Mouse (Mus musculus) erythroid progenitor cell, adult 5-6 weeks (primary cell): ENCODE results near the gene C730034F03Rik. TPM values are rescaled to one million over a fixed set of nuclear protein-coding genes. Genes with fewer than 3 reads are reported as not detected.
"Not testable (repeated sequence)": the region's sequence is repeated elsewhere in the genome, so short reads cannot be mapped to it uniquely, and the experiment has no call there.

Experiments
- ATAC-seq: replicated peaks from 2 replicates; pipeline ENCODE4 v1.8.0; 2016; ENCODE audit warnings: moderate number of reproducible peaks, mild to moderate bottlenecking, moderate TSS enrichment, inconsistent platforms; ENCODE audit not compliant: poor library complexity, low FRiP score, severe bottlenecking
- total RNA-seq, 2 experiments: library from RNA; stranded (forward) in 1 of 2; stranded (reverse) in 1 of 2; fragments of 150-400 nt in 1 of 2; fragments of 186-747, 209-891 nt in 1 of 2; gene quantifications; 2 replicates each; pipeline versions ENCODE4 v1.2.3 to v1.2.4; 2015 to 2017; ENCODE audit warnings: low replicate concordance in 2 of 2

The C730034F03Rik gene
- total RNA-seq, 2 experiments from 2014 or later: 2.5 TPM; not detected in 1

DNA sequence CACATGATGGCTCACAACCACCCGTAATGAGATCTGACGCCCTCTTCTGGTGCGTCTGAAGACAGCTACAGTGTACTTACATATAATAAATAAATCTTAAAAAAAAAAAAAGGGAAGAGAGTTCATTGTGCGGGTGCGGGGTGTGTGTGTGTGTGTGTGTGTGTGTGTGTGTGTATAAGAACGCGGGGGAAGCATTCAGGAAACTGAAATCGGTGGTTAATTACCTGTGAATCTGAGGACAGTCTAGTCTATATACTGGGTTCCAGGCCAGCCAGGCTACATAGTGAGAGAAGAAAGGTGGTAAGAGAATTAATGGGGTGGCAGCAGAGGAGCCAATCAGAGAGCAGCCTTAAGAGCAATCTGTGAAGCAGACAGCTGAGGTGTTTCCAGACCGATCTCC lies 1.4 kb downstream of the C730034F03Rik start:
- ATAC-seq: not testable (repeated sequence)

DNA sequence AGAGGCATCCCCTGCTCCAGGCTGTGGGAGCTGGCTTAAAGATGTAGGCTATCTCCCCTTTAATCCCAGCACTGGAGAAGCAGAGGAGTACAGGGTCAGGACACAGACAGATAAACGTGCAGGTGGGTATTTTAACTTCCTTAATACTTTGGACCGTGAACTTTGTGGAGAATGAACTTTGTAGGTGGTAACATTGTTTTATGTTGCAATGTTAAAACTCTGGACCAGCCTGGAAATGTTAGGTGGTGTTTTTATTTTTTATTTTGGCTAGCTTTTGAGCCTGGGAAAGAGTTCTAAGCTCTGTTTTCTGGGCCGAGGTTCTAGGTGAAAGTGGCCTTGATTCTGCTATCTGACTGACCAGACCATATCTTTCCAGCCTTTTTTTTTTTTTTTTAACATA lies 1.9 kb downstream of the C730034F03Rik start:
- no peak for ATAC-seq

DNA sequence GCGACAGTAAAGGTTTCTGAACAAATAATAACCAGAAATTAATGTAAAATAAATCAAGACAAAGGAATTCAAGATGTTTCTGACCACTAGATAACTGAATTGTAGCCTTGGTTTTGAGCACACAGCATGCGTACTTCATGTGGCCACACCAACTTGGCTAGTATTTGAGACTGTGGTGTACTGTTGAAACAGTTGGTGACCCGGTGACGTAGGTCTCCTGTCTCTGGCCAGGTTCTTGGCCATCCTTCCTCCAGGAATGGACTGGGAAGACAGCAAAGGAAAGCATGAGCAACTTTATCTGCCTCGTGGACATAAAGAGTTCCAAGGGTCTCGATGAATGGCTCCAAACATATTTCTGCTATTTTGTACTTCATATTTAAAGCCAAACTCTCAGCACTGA lies 2.4 kb downstream of the C730034F03Rik start:
- no peak for ATAC-seq

DNA sequence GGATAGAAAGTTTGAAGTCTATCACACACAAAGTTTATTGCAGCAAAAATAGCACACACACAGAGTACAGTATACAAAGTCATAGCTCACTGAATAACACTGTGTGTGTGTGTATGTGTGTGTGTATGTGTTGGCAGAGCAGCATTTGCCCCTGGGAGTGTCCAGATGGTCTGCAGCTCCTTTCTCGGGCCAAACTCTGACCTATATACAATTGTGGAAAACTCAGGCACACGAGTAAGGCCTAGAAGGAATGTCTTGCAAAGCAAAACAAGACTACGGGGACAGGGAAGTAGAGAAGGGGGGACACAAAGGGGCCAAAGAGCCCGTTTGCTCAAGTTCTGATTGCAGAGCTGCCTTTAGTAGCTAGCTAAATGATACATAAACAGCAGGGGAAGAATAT lies 3.6 kb downstream of the C730034F03Rik start:
- ATAC-seq: no peak

DNA sequence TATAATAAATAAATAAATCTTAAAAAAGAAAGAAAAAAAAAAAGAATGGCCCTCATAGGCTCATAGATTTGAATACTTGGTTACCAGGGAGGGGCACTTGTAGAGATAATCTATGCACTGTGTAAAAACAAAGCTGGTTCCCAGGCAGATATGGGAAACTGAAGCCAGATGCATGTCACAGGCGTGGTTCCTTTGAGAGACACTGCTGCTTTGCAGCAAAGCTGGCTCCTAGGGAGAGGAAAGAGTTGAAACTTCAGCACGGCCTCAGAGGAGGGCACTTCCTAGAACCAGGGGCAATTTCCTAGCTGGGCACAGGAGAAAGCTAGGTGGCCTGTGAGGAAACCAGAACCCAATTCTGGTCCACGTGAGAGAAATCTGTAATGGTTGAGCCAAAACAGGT lies 4.7 kb downstream of the C730034F03Rik start:
- no peak for ATAC-seq

DNA sequence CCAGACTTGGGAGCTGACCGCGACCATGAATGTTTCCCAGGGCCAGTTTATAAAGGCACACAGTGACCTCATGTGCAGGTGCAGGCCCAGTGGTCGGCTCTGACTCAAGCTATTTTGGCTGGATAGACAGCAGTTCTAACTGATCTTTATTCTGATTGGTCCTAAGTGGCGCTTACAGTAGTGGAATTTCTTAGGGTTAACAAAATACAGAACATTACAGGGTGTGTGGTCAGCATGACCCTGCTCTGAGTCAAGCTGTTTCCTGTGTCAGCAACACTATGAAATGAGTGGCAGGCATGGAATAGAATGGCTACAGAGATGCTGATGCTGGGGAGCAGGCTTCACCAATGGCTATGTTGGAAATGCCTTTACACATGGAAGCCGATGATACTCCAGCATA lies 6.5 kb downstream of the C730034F03Rik start:
- no peak for ATAC-seq

DNA sequence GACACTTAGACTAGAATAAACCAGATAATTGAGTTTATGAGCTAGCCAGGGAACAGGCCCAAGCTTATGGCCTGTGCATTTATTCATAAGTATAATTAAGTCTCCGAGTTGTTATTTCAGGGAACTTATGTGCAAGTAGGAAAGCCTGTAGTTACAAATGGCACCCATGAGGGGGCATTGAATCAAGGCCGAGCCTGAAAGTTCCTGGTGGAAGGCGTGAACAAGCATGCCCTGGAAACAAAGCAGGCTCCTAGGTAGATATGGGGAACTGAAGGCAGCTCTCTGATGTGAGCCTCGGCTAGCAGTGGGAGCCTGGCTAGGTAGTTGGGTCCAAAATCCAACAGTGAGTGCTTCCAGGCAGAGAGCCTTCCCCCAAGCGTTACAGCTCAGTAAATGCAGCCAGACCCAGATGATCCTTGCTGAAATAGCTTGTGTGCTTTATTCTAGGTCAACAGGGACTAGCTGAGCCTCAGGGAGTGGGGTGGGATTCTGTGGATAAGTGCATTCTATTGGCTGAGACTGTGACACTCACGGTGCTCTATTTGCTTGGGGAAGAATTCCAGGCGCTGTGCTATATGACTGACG lies 13.2 kb downstream of the C730034F03Rik start:
- no peak for ATAC-seq

DNA sequence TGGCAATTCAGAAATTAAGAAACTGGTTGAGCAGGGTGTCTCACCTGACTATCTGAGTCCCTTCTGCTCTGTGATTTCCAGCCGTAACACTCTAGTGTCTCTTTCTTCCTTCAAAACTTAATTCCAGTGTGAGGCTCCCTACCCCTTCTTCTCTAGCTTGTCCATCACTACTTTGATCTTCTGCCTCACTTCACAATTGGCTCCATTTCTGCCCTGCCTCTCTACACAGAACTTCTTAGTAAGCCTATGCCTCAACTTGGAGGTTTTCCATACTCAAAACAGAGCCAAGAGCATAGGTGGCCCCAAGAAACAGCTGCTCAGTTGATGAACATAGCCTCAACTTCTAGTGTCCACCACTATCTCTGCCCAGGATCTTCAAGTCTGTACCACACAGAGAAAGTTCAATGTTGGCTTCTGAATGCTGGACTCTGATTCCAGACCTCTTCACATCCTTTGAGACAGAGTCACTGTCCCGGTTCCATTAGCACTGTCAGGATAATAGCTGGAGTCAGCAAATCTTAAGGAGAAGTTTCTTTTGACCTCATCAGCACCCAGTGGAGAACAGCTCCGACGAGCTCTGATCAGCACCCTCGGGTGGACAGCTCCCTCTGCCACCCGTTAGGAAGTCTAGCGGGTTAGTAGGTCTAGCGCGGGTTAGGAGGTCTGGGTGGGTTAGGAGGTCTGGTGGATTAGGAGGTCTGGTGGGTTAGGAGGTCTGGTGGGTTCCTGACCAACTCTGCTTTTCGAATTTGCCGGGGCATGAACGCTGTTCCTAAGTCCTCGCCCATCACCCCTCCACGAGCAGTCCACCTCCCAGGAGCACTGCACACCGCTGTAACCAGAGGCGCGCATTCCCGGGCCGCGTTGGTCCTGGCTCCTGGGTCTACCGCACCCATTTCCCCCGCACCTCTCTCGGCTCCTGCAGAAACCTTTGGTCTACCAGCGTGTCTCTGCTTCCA lies 23.8 kb downstream of the C730034F03Rik start:
- no peak for ATAC-seq

DNA sequence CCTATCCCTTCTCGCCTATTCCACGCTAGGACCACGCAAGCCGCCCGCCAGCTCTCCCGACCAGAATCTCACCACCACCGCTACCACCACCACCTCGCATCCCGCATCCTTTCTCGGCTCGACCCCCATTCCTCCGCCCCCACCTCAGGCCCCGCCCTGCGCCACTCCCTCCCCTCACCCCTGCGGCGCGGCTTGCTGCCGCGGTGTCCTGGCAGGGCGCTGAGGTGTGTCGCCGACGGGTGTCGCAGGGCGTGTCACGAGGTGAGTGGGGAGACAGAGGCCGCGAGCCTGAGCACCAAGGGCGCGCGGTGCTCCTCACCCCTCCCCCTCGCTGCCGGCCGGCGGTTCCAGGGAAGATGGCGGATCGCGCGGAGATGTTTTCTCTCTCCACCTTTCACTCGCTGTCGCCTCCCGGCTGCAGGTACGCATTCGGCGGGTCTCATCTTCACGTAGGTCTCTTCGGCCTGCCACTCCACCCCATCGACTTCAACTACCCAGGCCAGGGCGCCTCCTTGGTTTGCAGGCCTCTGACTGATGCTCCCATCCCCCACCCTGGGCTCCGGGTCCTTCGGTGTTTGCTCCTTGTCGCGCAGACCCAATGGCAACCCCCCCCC lies 24.6 kb downstream of the C730034F03Rik start, which contains the start of gene Mapk8ip2:
Gene Mapk8ip2, plus strand, starts transcription at position 49 of the 614 bp plus-strand sequence.
- ATAC-seq: no peak

DNA sequence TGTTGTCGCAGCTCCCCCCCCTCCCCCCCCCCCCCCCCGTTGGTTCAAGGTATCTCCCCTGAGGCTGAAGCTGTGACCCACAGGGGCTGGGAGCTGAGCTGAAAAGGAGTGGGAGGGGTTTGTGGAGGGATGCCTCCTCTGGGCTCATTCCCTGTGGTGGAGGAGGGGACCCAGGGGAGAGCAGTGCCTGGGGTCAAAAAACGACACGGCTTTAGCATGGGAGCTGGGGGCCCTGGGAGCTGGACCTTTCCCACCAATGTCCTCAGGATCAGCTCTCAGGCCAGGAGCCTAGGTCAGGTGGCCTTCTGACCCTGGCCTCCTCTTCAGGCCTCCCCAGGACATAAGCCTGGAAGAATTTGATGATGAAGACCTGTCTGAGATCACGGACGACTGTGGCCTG lies 25.5 kb downstream of the C730034F03Rik start:
- ATAC-seq: no peak

DNA sequence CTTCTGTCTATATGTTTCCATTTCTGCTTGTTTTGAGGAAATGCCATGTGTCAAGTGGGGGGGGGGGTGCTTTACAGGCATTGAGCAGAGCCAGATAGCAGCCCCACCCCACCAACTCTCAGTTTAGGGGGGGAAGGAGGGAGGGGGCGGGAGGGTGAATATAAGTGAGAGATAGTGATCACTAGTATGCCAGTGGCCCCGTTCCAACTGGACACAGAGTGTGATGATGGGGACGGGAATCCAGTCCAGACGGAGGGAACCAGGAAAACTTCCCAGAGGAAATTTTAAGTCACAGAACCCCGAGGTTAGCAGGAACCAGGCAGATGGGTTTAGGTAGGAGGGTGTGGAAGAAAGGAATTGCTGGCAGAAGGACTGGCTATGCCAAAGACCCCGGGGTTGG lies 26.3 kb downstream of the C730034F03Rik start:
- ATAC-seq: no peak

DNA sequence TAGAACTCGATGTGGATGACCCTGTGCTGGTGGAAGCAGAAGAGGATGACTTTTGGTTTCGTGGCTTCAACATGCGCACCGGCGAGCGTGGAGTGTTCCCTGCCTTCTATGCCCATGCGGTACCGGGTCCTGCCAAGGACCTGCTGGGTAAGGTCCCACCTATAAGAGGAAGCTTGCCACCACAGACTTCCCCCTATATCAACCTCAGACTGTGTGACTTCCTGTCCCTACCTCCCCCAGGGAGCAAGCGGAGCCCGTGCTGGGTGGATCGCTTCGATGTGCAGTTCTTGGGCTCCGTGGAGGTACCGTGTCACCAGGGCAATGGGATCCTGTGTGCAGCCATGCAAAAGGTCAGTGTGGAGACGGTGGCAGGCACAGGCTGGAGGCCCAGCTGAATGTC lies 29.6 kb downstream of the C730034F03Rik start:
- ATAC-seq: no peak

DNA sequence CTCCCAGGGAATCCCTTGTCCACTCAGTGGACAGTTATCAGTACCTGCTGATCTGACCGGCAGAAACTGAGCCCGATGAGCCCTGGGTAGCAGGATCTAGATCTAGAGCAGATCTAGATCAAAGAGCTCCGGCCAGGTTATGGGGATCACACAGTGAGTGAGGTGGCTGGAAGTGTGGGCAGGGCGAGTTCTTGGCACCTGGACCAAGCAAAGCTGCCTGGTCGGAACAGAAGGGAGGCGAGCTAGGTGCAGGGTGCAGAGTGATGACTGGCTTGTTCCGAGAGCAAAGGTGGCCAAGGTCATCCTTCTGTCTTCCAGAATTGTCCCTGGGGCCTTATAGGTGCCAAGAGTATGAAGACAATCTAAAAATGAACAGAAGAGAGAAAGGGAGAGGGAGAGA lies 30.4 kb downstream of the C730034F03Rik start:
- no peak for ATAC-seq

DNA sequence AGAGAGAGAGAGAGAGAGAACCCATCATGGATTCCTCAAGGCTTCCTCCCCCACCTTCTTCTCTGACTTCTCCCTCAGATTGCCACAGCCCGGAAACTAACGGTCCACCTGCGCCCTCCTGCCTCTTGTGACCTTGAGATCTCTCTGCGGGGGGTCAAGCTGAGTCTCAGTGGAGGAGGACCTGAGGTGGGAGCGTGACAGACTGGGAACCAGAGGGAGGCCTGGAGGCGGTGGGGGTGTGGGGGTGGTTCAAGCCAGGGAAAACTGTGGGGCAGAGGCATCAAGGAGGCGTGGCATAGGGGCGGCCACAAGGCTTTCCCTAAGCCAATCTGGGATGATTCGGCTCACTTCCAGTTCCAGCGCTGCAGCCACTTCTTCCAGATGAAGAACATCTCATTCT lies 30.9 kb downstream of the C730034F03Rik start:
- no peak for ATAC-seq

DNA sequence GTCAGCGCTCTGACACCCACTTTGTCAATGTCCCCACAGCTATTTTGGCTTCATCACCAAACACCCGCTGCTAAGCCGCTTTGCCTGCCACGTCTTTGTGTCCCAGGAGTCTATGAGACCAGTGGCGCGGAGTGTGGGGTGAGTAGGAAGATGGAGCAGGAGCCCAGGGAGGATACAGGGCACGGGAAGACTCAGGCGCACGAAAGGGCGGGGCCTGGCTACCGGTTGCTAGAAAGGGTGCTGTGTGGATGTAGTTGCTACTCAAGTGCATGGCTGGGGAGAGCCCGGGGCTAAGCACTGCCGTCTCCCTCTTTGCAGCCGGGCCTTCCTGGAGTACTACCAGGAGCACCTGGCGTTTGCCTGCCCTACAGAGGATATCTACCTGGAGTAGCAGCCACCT lies 31.9 kb downstream of the C730034F03Rik start:
- ATAC-seq: no peak

DNA sequence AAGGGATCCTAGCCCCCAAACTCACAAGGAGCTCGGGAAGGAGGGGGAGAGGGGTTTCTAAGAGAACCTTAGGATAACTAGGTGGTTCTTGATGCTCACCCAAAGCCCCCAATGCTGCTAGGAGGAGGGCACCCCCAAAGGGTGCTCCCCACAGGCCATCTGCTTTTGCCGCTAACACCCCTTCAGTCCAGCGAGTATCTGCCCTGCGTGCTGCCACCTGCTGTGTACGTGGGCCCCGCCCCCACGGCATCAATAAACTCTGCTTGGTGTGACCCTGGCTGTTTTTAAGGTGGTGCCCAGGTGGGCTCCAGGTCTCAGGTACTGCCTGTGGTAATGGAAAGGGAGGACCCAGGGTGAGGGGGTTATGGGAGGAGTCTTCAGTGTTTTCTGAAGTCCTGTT lies 32.8 kb downstream of the C730034F03Rik start:
- ATAC-seq: no peak

DNA sequence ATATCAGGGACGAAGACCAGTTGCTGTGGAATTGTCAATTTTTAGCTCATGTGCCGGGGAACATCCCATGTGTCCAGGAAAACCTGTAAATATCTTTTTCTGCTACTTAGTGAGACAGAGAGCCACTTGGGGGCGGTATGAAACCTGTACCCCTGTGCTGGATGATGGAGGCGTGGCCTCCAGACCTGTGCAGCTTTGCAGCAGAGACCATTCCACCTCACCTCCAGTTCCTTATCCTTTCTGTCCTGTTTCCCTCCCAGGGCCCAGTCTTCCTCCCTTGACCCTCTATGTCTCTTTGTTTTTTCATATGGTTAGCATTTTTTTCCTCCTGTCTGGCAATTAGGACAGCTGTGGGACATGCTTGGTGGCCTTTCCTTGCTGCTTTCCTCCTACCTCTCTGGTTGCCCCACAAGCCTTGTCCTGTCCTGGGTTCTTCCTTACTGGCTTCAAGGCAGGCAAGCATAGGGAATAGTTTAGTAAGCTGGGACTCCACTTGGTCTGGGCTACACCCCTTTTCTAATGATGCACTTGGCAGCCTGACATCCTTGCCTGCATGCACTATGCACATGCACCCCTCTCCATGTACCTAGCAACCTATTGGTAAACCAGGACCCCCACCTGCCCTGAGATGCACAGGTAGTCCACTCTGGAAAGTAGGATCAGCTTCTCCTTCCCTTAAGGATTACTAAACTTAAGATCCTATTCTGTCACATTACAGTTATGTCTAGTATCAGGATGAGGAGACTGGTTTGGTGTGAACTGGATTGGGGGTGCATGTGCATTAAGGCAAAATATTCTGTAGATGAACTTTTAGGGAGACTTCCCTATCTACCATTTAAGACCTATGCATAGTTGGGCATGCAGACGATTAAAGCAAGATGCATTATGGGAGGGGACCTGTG lies 34.2 kb downstream of the C730034F03Rik start:
- no peak for ATAC-seq

DNA sequence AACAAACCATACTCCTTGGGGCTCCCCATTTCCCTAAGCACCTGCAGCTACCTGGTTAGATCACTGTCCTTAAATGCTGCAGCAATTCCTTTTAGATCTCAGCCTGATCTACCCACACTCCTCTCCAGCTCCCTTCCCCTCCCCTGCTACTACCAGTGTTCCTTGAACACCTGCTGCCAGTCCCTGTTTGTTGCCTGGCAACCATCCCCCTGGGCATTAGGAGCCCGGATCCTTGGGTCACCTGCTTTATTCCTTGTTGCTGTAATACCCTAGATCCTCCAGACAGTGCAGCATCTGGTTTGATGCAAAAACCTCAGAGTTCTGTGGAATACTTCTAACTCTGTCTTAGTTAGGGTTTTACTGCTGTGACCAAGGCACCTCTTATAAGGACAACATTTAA lies 35.7 kb downstream of the C730034F03Rik start:
- no peak for ATAC-seq

DNA sequence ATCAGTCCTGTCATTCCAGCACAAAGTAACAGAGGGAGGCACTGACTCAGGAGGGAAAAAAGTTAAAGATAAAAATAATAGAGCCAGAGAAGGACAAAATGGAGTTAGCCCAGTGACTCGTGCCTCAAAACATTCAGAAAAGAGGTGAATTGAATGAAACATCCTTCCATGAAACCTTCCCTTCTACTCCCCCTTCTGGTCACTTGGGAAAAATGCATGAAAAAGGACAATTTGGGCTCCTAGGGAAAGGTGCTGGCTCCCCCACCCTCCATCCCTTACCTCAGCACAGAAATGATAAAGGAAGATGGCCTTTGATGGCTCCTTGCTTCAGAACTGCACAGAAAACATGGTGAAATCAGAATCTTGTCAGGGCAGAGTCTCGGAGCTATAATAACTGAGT lies 39.2 kb downstream of the C730034F03Rik start:
- no peak for ATAC-seq

DNA sequence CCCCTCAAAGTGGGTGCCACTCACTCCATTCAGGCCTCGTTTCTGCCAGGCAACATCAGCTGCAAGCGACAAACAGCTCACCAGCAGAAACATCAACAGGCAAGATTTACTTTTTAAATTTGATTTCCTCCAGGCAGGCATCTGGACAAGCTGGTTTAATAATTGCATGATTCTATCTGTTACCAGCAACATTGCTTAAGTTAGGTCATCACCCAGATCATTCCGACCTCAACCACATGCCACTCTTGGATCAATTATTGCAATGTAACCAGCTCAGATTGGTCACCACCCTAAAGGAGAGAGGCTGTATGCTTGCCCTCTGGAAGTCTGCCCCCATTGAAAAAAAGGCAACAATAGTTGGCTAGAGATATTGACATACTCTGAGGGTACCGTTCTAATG lies 42.1 kb downstream of the C730034F03Rik start:
- no peak for ATAC-seq
